Mouse (Mus musculus): Measurements from ENCODE around the gene Cox8a. TPM values are rescaled to one million over a fixed set of nuclear protein-coding genes. Genes with fewer than 3 reads are reported as not detected.

The Cox8a gene
- polyA plus RNA-seq, 1 experiment = 1,448 TPM

DNA sequence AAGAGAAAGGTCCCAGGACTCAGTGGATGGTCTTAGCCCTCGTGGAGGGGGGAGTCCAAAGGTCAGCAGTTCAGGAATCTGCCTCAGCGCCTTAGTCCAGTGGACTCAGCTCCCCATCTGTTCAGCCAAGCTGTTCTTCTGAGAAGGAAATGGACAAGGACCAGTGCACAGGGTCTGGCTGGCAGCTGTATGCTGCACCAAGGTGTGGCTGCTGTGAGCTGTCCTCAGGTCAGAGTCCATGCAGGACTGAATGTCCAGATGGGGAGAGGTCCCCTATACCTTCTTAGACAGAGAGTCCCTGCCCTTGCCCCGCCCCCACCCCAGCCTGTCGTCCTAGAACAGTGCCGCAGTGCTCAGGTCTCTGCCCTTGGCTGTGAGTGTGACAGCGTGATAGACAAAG lies 25.8 kb downstream of the Cox8a start:
- no peak for TF ChIP-seq POLR2A (IDR thresholded peaks at IDR 0.05; ENCODE audit: extremely low read depth, insufficient read depth, low read length)
- no peak for TF ChIP-seq CTCF (IDR thresholded peaks at IDR 0.05; ENCODE audit: extremely low read depth, insufficient read depth, low read length)
- no peak overlapping the region for H3K4me3 ChIP-seq (ENCODE audit: insufficient read depth, low read length)
- no peaks in the 10 kb centered on the region; the same call in 1 of the 2 replicates for H3K4me1 ChIP-seq (ENCODE audit: control insufficient read depth, insufficient read depth, low read length)
- no peak overlapping the region for H3K27ac ChIP-seq (ENCODE audit: insufficient read depth, low read length)

DNA sequence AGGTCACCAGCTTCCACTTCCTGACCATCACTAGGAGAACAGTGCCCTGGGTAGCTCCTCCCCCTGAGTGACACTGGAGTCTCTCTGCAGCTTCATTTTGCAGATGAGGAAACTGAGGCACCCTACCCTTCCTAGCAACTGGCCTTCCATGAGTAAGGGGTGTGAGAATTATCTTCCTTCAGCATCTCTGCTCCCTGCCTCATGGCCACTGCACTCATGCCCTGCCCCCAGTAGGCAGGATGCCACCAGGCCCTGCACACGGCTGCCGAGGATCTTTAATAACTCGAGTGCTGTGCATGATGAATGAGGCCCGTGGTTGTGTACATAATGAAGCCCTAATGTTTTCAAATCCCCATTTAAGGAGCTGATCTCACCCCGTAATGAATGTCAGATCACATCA lies 26.4 kb downstream of the Cox8a start:
- TF ChIP-seq POLR2A (IDR thresholded peaks at IDR 0.05; ENCODE audit: extremely low read depth, insufficient read depth, low read length) = no peak
- TF ChIP-seq CTCF (IDR thresholded peaks at IDR 0.05; ENCODE audit: extremely low read depth, insufficient read depth, low read length) = no peak
- H3K4me3 ChIP-seq (ENCODE audit: insufficient read depth, low read length) = no peak overlapping the region
- H3K4me1 ChIP-seq (ENCODE audit: control insufficient read depth, insufficient read depth, low read length) = no peaks in the 10 kb centered on the region; the same call in 1 of the 2 replicates
- H3K27ac ChIP-seq (ENCODE audit: insufficient read depth, low read length) = no peak overlapping the region

DNA sequence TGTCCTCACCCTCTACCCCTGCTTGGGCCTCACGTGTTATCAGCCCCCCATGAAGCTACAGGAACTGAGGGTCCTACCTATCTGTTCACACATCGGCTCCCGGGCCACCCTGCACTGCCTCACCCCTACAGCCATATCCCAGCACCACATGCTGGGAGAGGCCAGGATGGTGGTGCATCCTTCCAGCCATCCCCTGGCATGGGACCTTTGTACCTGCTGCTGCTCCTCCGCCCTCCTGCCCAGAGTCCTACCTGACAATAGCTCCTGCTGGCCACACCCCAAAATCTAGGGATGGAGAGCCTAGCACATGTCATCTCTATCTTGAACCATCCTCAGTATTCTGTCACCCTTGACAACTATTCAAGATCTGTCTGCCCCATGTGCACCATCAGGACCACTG lies 28.4 kb downstream of the Cox8a start:
- TF ChIP-seq POLR2A (IDR thresholded peaks at IDR 0.05; ENCODE audit: extremely low read depth, insufficient read depth, low read length) (no peak), CTCF (IDR thresholded peaks at IDR 0.05; ENCODE audit: extremely low read depth, insufficient read depth, low read length) (no peak)
- Histone ChIP-seq H3K4me1 (ENCODE audit: control insufficient read depth, insufficient read depth, low read length) (no peaks in the 10 kb centered on the region; the same call in 1 of the 2 replicates), H3K4me3 (ENCODE audit: insufficient read depth, low read length) (no peak overlapping the region), H3K27ac (ENCODE audit: insufficient read depth, low read length) (no peak overlapping the region)

DNA sequence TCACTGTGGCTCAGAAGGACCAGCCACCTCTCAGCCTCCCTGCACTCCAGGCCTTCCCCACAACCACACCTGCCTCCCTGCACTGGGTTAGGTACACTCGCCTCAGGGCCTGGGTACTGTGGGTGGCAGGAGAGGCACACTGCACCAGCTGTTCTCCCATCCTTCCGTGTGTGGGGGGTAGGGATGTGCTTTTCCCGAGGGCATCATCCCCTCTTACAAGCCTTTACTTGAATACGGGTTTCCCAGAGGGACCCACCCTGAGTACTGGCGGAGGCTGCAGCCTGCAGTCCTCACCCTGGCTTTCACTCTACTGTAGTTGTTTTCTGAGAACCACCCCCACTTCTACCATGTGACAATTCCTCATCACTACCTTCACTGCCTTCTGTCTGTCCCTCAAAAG lies 30.3 kb downstream of the Cox8a start:
- Histone ChIP-seq H3K27ac (ENCODE audit: insufficient read depth, low read length) (no peak overlapping the region), H3K4me3 (ENCODE audit: insufficient read depth, low read length) (no peak overlapping the region), H3K4me1 (ENCODE audit: control insufficient read depth, insufficient read depth, low read length) (no peaks in the 10 kb centered on the region; the same call in 1 of the 2 replicates)
- TF ChIP-seq CTCF (IDR thresholded peaks at IDR 0.05; ENCODE audit: extremely low read depth, insufficient read depth, low read length) (no peak), POLR2A (IDR thresholded peaks at IDR 0.05; ENCODE audit: extremely low read depth, insufficient read depth, low read length) (no peak)

DNA sequence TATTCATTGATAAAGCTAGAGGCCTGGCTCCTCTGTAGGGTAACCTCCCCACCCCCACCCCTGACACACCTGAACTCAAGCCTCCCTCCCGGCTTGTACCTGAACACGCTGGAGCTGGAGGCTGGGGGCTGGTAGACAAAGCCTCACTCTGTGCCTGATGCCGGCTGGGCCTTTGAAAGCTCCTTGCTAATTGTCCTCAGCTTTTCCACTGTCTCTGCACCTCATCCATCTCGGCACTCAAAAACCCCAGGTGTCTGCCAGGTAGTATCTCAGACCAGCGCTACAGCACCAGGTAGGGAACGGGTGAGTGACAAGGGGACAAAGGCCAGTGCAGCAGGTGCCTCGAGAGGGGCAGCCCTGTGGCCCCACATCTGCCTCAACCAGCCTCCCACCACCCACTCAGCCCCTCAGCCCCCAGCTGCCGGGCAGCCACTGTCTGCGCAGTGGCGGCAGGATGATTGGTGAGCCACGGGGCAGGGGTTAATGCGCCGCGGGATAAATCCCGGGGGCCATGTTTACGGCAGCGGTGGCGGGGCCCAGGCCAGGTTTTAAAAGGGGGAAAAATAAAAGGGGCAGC lies 31.6 kb downstream of the Cox8a start:
- H3K4me3 ChIP-seq (ENCODE audit: insufficient read depth, low read length) = no peak overlapping the region
- no peak overlapping the region for H3K27ac ChIP-seq (ENCODE audit: insufficient read depth, low read length)
- TF ChIP-seq POLR2A (IDR thresholded peaks at IDR 0.05; ENCODE audit: extremely low read depth, insufficient read depth, low read length) (no peak), CTCF (IDR thresholded peaks at IDR 0.05; ENCODE audit: extremely low read depth, insufficient read depth, low read length) (no peak)
- H3K4me1 ChIP-seq (ENCODE audit: control insufficient read depth, insufficient read depth, low read length) = peaks cover 1% of the 10 kb centered on the region; the same call in 1 of the 2 replicates

DNA sequence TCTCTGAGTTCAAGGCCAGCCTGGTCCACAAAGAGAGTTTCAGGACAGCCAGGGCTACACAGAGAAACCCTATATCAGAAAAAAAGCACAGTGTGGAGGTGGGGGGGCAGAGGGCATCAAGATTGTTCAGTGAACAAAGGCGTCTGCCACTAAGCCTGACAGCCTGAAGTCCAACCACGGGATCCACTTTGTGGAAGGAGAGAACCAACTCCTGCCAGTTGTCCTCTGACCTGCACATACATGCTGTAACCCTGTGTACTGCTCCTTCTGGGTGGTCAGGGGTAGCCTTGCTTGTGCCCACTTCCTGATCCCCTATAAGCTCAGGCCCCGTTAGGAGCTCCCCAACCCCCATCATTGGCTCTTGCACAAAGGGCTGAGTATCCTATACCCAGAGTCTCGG lies 32.4 kb downstream of the Cox8a start:
- Histone ChIP-seq H3K4me3 (ENCODE audit: insufficient read depth, low read length) (no peak overlapping the region), H3K4me1 (ENCODE audit: control insufficient read depth, insufficient read depth, low read length) (peaks cover 1% of the 10 kb centered on the region; the same call in 1 of the 2 replicates), H3K27ac (ENCODE audit: insufficient read depth, low read length) (no peak overlapping the region)
- no peak for TF ChIP-seq CTCF (IDR thresholded peaks at IDR 0.05; ENCODE audit: extremely low read depth, insufficient read depth, low read length)
- TF ChIP-seq POLR2A (IDR thresholded peaks at IDR 0.05; ENCODE audit: extremely low read depth, insufficient read depth, low read length) = no peak

DNA sequence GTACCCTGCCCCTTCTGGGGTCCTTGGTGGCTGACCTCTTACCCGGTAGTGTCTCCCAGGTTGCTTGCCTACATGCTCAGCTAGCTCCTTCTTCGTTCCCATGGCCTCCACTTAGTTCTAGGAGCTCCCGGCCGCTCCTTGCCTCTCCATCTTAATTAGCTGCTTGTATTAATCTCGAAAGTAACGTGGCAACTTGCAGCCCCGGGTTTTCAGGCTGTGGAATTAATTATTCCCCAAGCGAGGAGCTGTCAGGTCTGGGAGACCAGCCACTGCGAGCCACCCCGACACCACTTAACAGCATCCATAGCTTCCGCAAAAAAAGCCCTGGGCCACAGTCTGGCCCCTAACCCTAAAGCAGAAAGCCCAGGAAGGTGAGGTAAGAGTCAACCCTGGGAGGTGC lies 34.0 kb downstream of the Cox8a start:
- no peak for TF ChIP-seq CTCF (IDR thresholded peaks at IDR 0.05; ENCODE audit: extremely low read depth, insufficient read depth, low read length)
- TF ChIP-seq POLR2A (IDR thresholded peaks at IDR 0.05; ENCODE audit: extremely low read depth, insufficient read depth, low read length) = no peak
- Histone ChIP-seq H3K4me1 (ENCODE audit: control insufficient read depth, insufficient read depth, low read length) (peaks cover 3% of the 10 kb centered on the region; the same call in 1 of the 2 replicates), H3K4me3 (ENCODE audit: insufficient read depth, low read length) (no peak overlapping the region), H3K27ac (ENCODE audit: insufficient read depth, low read length) (no peak overlapping the region)

DNA sequence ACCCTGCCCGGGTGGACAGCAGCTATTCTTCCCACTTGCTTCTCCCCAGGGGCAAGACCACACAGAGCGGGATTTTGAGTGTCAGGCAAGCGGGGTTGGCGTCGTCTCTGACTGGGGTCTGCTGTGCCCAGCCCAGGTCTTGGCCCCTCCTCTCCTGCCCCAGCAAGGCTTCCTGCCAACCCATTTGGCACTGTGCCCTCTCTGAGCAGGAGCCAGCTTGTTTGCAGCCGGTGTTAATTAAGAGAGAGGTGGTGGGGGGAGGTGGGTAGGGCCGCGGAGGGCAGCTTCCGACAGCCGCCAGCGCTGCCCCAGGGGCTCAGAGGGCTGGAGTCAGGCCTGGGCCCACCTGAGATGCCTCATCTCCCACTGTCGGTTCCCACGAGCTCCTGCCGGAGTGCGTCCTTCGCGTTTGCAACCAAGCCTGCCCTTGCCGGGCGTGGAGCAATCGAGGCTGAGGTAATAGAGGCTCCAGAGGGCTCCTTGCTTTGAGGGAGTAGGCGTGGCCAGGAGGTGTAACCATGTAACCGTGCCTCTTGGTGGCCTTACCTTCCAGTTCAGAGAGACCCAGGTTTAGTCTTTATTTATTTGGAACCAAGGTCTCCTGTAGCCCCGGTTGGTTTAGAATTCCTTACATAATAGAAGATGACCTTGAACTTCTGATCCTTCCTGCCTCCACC lies 35.0 kb downstream of the Cox8a start:
- TF ChIP-seq POLR2A (IDR thresholded peaks at IDR 0.05; ENCODE audit: extremely low read depth, insufficient read depth, low read length) (no peak), CTCF (IDR thresholded peaks at IDR 0.05; ENCODE audit: extremely low read depth, insufficient read depth, low read length) (no peak)
- no peak overlapping the region for H3K27ac ChIP-seq (ENCODE audit: insufficient read depth, low read length)
- H3K4me1 ChIP-seq (ENCODE audit: control insufficient read depth, insufficient read depth, low read length) = peaks cover 3% of the 10 kb centered on the region; the same call in 1 of the 2 replicates
- H3K4me3 ChIP-seq (ENCODE audit: insufficient read depth, low read length) = no peak overlapping the region

DNA sequence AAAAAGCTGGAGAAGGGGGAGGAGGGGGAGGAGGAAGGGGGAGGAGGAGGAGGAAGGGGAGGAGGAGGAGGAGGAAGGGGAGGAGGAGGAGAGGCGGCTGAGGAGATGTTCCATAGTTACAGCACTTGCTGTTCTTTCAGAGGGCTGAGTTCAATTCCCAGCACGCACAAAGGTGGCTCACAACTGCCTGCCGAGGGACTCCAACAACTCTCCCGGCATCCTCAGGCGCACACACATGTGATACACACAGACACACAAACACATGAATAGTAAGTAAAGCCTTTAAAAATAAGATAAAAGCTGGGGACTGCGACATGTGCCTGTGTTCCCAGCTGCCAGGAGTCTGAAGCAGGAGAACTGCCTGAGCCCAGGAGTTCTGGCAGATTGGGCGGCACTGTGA lies 35.9 kb downstream of the Cox8a start:
- Histone ChIP-seq H3K4me1 (ENCODE audit: control insufficient read depth, insufficient read depth, low read length) (0 out of 2 replicates have a peak, but pooled peaks cover 3% of the 10 kb centered on the region), H3K4me3 (ENCODE audit: insufficient read depth, low read length) (no peak overlapping the region), H3K27ac (ENCODE audit: insufficient read depth, low read length) (no peak overlapping the region)
- no peak for TF ChIP-seq CTCF (IDR thresholded peaks at IDR 0.05; ENCODE audit: extremely low read depth, insufficient read depth, low read length)
- no peak for TF ChIP-seq POLR2A (IDR thresholded peaks at IDR 0.05; ENCODE audit: extremely low read depth, insufficient read depth, low read length)
